Mouse (Mus musculus) heart, embryonic 14.5 days (tissue): ENCODE data around the gene Macrod2. TPM values are rescaled to one million over a fixed set of nuclear protein-coding genes. Genes with fewer than 3 reads are reported as not detected.

ENCODE experiments used
- ATAC-seq: fragments of 200-750 bp; cut with Nextera tagmentation; 2 replicates; pipeline ENCODE4 v1.8.0; 2017; ENCODE audit warnings: low read depth, moderate TSS enrichment; ENCODE audit not compliant: insufficient number of reproducible peaks, insufficient read depth, low FRiP score
- H3K27ac ChIP-seq, 2 experiments: fragments of 200-500 bp in 1 of 2; fragments of 300-500 bp in 1 of 2; sonication (generic) in 1 of 2; replicated peaks in 1 of 2; 2 replicates each; pipeline ENCODE4 v1.5.1; 2012 to 2014; ENCODE audit warnings: low read depth in 2 of 2, low read length in 2 of 2, control low read depth in 1 of 2, mild to moderate bottlenecking in 1 of 2, mixed read lengths in 1 of 2; ENCODE audit not compliant: control insufficient read depth in 1 of 2, insufficient read depth in 1 of 2
- H3K27me3 ChIP-seq: fragments of 300-500 bp; sonication (generic); 2 replicates; pipeline ENCODE4 v1.6.1; 2014; ENCODE audit warnings: mild to moderate bottlenecking, low read length, control low read depth; ENCODE audit not compliant: control insufficient read depth, insufficient read depth
- H3K36me3 ChIP-seq: fragments of 300-500 bp; sonication (generic); 2 replicates; pipeline ENCODE4 v1.6.1; 2014; ENCODE audit warnings: mild to moderate bottlenecking, control low read depth, low read length, mixed read lengths; ENCODE audit not compliant: control insufficient read depth, insufficient read depth
- H3K4me1 ChIP-seq, 2 experiments: fragments of 200-500 bp in 1 of 2; fragments of 300-500 bp in 1 of 2; sonication (generic) in 1 of 2; 2 replicates each; pipeline ENCODE4 v1.6.1; 2012 to 2014; ENCODE audit warnings: low read length in 2 of 2, control low read depth in 1 of 2, mixed read lengths in 1 of 2; ENCODE audit not compliant: control insufficient read depth in 2 of 2, insufficient read depth in 2 of 2
- H3K4me2 ChIP-seq: fragments of 300-500 bp; sonication (generic); 2 replicates; pipeline ENCODE4 v1.6.1; 2014; ENCODE audit warnings: mild to moderate bottlenecking, low read length
- H3K4me3 ChIP-seq, 2 experiments: fragments of 200-500 bp in 1 of 2; fragments of 300-500 bp in 1 of 2; sonication (generic) in 1 of 2; 2 replicates each; pipeline ENCODE4 v1.5.1; 2012 to 2014; ENCODE audit warnings: low read length in 2 of 2, mild to moderate bottlenecking in 2 of 2, control low read depth in 1 of 2, low read depth in 1 of 2, moderate library complexity in 1 of 2; ENCODE audit not compliant: control insufficient read depth in 1 of 2, insufficient read depth in 1 of 2
- H3K9ac ChIP-seq: fragments of 300-500 bp; sonication (generic); 2 replicates; pipeline ENCODE4 v1.6.1; 2014; ENCODE audit warnings: mild to moderate bottlenecking, low read length
- H3K9me3 ChIP-seq: fragments of 300-500 bp; sonication (generic); 2 replicates; pipeline ENCODE4 v1.6.1; 2016; ENCODE audit warnings: low read length, control low read depth; ENCODE audit not compliant: control insufficient read depth
- WGBS: fragments of 180-500 bp; shearing (Covaris S2); extraction: QIAGEN DNeasy Blood & Tissue Kit; methylation state at CpG from one replicate; pipeline ENCODE4 v1.1.7; 2014; 5-methylcytosine and 5-hydroxymethylcytosine counted together
- polyA plus RNA-seq: library from polyadenylated mRNA; unstranded; fragments of >200 nt; fragmentation: Nextera tagmentation; extraction: Ambion mirVana; gene quantifications from 2 replicates; pipeline ENCODE4 v1.2.1, GENCODE M21; 2014

The Macrod2 gene
- polyA plus RNA-seq, 1 experiment from 2014 or later = 21.3 TPM

- no peak for ATAC-seq
- Histone ChIP-seq H3K27me3 (no peaks in the 10 kb centered on the region), H3K36me3 (no peaks in the 10 kb centered on the region), H3K4me3 (no peak overlapping the region), H3K27ac (no peak overlapping the region), H3K4me2 (no peak overlapping the region), H3K9ac (no peak overlapping the region), H3K4me1 (no peaks in the 10 kb centered on the region), H3K9me3 (no peaks in the 10 kb centered on the region)
- WGBS = 69% methylated on average over 2 of the region's 2 CpGs
Observed at GRCm38 (mm10) chr2:141920377-141920992, 1525.4 kb downstream of the Macrod2 start.

DNA sequence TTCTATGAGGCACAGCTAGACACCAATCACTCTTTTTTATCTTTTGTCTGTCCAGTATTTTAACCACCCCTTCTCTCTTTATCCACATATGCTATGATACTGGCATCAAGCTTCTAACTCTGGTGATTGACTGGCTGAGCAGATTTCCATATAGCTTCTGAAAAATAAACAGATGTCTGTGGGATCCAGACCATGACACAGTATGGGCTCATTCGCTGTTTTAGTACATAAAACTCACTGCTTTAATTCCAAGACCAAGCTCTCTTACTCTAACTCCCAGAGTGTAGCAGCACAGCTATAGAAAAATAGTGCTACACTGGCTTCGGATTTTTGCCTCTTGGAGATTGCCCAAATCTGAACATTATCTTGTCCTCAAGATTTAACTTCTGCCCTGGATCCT lies 1540.0 kb downstream of the Macrod2 start:
- no peak overlapping the region for H3K9ac ChIP-seq
- no peaks in the 10 kb centered on the region for H3K36me3 ChIP-seq
- no peak for ATAC-seq
- WGBS = 67% methylated on average over 2 of the region's 2 CpGs
- no peaks in the 10 kb centered on the region for H3K9me3 ChIP-seq
- no peak overlapping the region for H3K27ac ChIP-seq
- no peaks in the 10 kb centered on the region for H3K4me1 ChIP-seq
- no peak overlapping the region for H3K4me2 ChIP-seq
- H3K27me3 ChIP-seq = no peaks in the 10 kb centered on the region
- no peak overlapping the region for H3K4me3 ChIP-seq

DNA sequence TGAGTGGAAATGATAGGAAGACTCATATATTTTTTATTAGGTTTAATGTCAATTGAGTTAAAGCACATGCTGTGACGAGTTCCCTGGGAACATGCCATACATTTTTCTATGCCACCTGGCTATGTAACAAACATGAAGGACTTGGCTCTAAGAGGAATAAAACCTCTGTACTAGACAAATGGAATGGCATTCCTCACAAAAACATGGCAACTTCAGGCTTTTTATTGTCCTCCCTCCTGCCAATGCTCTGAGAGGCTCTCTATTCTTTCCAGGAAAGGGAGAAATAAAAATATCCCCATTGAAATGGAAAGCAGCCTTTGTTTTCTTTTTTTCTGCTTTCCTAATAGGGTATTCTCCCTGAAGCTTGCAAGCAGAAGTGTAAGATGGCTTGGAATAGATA lies 1559.7 kb downstream of the Macrod2 start:
- H3K36me3 ChIP-seq = no peaks in the 10 kb centered on the region
- H3K27ac ChIP-seq = no peak overlapping the region
- no peaks in the 10 kb centered on the region for H3K9me3 ChIP-seq
- H3K27me3 ChIP-seq = no peaks in the 10 kb centered on the region
- 83% methylated on average over 1 of the region's 1 CpGs for WGBS
- H3K4me2 ChIP-seq = no peak overlapping the region
- no peak for ATAC-seq
- no peaks in the 10 kb centered on the region for H3K4me1 ChIP-seq
- H3K4me3 ChIP-seq = no peak overlapping the region
- H3K9ac ChIP-seq = no peak overlapping the region

- H3K27me3 ChIP-seq = no peaks in the 10 kb centered on the region
- no peaks in the 10 kb centered on the region for H3K36me3 ChIP-seq
- H3K4me3 ChIP-seq = no peak overlapping the region
- no peak overlapping the region for H3K9ac ChIP-seq
- H3K4me2 ChIP-seq = no peak overlapping the region
- no peak overlapping the region for H3K27ac ChIP-seq
- ATAC-seq = no peak
- H3K4me1 ChIP-seq = no peaks in the 10 kb centered on the region
- 51% methylated on average over 3 of the region's 3 CpGs for WGBS
- H3K9me3 ChIP-seq = no peaks in the 10 kb centered on the region
Observed at GRCm38 (mm10) chr2:141955197-141955596, 1560.1 kb downstream of the Macrod2 start.

DNA sequence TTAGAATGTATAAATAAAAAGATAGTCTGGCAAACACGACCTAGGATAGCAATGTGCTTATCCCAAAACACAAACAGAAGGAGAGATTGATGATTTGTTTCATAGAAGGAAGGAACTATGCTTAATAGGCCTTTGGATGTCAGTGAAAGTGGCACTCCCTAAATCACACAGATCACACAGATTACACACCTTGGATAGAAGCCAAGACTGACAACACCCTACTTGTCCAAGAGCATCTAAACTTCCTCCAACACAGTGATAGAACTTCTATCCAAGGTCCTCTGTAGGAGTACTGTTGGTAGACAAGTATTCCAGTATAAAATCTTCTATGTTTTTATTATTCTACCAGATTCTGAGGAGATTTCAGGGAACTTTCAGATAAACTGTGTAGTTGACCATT lies 1567.8 kb downstream of the Macrod2 start:
- no peak for ATAC-seq
- 63% methylated on average over 1 of the region's 1 CpGs for WGBS
- H3K4me1 ChIP-seq = no peaks in the 10 kb centered on the region

DNA sequence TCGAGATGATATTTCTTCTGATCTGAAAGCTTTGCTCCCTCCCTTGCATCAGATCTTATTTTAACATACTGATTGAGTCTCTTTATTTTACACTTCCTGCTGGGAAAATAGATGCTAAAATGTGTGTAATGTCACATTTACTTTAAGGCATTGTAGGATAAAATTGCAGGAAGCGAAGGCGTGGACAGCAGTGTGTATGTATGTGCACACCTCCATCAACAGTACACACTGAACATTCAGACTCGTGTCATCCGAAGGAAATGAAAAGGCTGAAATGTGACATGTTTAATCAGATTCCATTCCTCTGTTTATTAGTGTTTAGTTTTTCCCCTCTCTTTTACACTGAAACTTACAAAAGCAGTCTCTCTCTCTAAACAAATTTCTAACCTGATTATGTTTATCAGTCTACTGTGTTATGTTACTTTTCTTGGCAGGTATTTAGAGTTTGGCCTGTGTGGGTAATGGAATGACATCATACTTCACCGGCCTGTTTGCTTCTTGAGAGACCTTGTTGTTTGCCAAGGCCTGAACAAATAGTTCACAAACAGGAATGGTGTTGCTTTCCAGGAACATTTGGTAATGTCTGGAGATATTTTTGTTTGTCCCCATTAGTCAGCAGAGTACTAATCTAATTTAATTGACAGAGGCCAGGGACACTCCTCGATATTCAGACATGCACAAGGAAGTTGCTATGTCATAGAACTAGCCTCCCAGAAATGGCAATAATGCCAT lies 1588.7 kb downstream of the Macrod2 start:
- WGBS = 68% methylated on average over 7 of the region's 7 CpGs
- Histone ChIP-seq H3K9ac (no peak overlapping the region), H3K4me2 (no peak overlapping the region), H3K27ac (no peak overlapping the region), H3K9me3 (no peaks in the 10 kb centered on the region), H3K4me3 (no peak overlapping the region), H3K4me1 (no peaks in the 10 kb centered on the region), H3K36me3 (no peaks in the 10 kb centered on the region), H3K27me3 (peaks cover 3% of the 10 kb centered on the region; the same call in 1 of the 2 replicates)
- ATAC-seq = no peak

More for the DNA sequence above, 1567.8 kb downstream of the Macrod2 start:
- Histone ChIP-seq H3K9ac (no peak overlapping the region), H3K4me2 (no peak overlapping the region), H3K27ac (no peak overlapping the region), H3K9me3 (no peaks in the 10 kb centered on the region), H3K4me3 (no peak overlapping the region), H3K27me3 (no peaks in the 10 kb centered on the region), H3K36me3 (no peaks in the 10 kb centered on the region)

GRCm38 (mm10) chr2:141998901-141999300 lies 1603.8 kb downstream of the Macrod2 start:
- H3K36me3 ChIP-seq = no peaks in the 10 kb centered on the region
- ATAC-seq = no peak
- no peaks in the 10 kb centered on the region for H3K4me1 ChIP-seq
- H3K9me3 ChIP-seq = no peaks in the 10 kb centered on the region
- no peak overlapping the region for H3K27ac ChIP-seq
- no peak overlapping the region for H3K4me2 ChIP-seq
- 75% methylated on average over 6 of the region's 6 CpGs for WGBS
- no peak overlapping the region for H3K4me3 ChIP-seq
- H3K9ac ChIP-seq = no peak overlapping the region
- peaks cover 76% of the 10 kb centered on the region for H3K27me3 ChIP-seq
